Mouse (Mus musculus) G1E (cell line): ENCODE results near the gene Pigl.

Experiments
- CTCF ChIP-seq: IDR thresholded peaks from 2 replicates; pipeline ENCODE4 v1.5.1; 2012; ENCODE audit warnings: low read depth, low read length, inconsistent platforms, mixed read lengths
- GATA1 ChIP-seq: IDR thresholded peaks from 2 replicates; pipeline ENCODE4 v1.6.1; 2012; ENCODE audit warnings: borderline replicate concordance, low read length, inconsistent platforms, mixed read lengths
- TAL1 ChIP-seq: conservative IDR thresholded peaks from 2 replicates; pipeline ENCODE4 v1.6.1; 2012; ENCODE audit warnings: low read depth, low read length, inconsistent platforms, mixed read lengths

DNA sequence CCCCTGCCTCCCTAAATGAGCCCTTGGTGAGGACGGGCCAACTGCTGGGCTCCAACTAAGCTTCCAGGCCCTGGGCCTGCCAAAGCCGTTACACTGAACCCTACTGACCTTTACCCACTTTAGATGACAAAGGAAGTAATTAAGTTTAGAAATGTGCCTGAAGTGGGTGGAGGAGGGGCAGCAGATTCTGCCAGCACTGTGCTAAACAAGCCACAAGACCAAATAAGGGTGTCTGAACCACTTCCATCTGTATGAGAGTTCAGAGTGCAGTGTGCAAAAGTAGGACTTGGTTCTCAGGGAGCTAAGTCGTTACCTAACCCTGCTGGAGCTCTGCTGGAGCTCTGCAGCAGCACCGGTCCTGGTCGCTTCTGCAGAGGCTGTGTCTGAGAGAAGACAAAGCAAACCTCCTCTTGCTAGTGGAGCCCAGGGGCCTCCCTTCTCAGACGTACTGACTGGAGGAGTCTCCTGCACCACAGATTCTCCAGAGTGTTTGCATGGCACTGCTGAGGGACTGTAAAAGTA is 36.6 kb downstream of the Pigl start:
- no peak for TF ChIP-seq CTCF
- no peak for TF ChIP-seq GATA1
- no peak for TF ChIP-seq TAL1
